Mouse (Mus musculus) NIH3T3 (cell line): ENCODE measurements at regions not wholly inside any gene's neighbourhood (a gene's known extent, or its start where the extent isn't known, plus 50 kb on each side); places are given as distances from the start of the nearest gene placed in this dataset.
A peak's percentile ranks its signal among the peaks of the same experiment; 100 is the strongest.

Experiments
- DNase-seq: peaks from one replicate; pipeline ENCODE4 v3.0.0-alpha.2; 2012; ENCODE audit warnings: low read depth

DNA sequence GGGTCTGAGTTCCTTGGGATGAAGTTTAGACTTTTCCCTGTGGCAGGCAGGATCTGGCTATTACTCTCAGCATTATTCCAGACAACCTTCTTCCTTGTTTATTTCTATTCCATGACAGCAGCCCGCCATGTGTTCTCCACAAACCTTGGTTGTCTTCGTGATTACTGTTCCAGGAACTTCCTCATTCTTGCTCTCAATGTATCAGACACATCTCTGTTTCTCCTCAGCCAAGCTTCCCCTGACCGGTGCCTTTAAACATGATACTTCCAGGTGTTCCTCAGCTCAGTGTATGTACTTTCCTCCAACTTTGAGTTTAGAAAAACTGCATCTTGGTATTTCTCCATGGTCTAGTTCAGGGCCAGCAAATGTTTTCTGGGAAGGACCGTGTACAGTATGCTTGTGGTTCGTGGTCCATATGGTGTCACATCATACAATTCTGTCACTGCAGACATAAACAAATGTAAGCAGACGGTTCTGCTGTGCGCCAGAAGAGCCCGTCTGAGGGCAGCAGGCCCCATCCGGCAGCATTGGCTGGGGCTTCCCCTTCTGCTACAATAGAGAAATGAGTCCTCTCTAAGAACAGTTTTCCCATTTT, 64.2 kb downstream of the Peg10 start:
- no peak for DNase-seq

DNA sequence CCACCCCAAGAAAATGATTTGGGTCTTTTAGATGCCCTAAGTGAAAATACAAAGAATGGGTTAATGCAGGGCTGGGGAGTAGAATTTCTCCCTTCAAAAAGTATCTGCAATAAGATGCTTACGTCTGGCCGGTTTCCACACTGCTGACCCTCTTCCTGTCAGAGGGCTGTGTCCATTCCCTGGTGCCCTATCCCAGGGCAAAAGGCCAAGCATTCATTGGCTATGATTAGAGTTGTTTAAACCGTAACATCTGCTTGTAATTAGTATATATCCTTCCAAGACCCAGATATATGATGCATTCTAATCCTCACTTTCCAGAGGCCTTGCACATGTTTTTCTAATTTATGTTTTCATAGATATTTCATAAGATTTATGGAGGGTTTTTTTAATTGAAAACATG, 66.1 kb downstream of the Peg10 start:
- DNase-seq = peak; percentile 85

GRCm38 (mm10) chr6:4816856-4817255, 69.8 kb downstream of the Peg10 start:
- no peak for DNase-seq

DNA sequence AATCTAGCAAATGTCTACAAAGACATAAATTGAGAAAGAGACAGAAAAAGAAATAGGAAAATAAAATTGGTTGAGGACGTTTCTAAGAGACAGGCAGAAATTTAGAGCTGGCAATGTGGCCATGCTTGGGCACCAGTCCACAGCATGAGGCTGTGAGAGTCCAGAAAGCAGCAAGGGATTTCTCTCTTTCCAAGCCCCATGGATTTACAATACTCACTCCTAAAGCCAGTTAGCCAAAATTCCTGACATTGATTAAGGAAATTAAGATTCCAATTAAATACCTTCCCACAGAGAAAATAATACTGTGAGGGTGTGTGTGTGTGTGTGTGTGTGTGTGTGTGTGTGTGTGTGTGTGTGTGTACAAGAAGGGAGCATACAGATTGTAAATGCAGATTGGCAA, 61.5 kb upstream of the Ppp1r9a start:
- no peak for DNase-seq

GRCm38 (mm10) chr6:4849747-4850146, 53.0 kb upstream of the Ppp1r9a start:
- DNase-seq = no peak

DNA sequence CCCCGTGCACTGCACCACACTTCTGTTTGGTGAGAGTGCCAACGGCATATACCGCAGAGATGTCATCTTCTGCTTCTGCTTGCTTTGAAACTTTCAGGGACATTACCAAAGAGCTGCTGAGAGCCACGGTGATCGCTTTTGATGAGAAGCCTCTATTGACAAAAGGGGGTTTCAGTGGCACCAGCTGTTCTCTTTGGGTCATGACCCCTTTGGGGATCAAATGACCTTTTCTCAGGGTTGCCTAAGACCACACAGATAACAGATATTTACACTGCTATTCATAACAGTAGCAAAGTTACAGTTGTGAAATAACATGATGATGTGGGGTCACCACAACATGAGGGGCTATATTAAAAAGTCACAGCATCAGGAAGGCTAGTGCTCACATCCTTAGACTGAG, 51.7 kb upstream of the Ppp1r9a start:
- DNase-seq = no peak
